Mouse (Mus musculus) heart, adult 9 months (tissue): Measurements from ENCODE around the gene Zkscan7.
"Not testable (repeated sequence)": the region's sequence is repeated elsewhere in the genome, so short reads cannot be mapped to it uniquely, and the experiment has no call there.

ENCODE experiments used
- DNase-seq, 2 experiments: peaks; one replicate each; pipeline ENCODE4 v3.0.0; 2022; ENCODE audit warnings: low spot score in 2 of 2

Gene Zkscan7

GRCm38 (mm10) chr9:122885385-122885784 is at the start of gene Zkscan7:
Gene Zkscan7, plus strand, starts transcription at chr9:122885685.
- DNase-seq: no peak

GRCm38 (mm10) chr9:122836126-122836525 is 49.4 kb upstream of the Zkscan7 start:
- DNase-seq: peak; percentile 41 to 52

GRCm38 (mm10) chr9:122836790-122837189 is 48.7 kb upstream of the Zkscan7 start:
- peak in 1 of 2 experiments; percentile 35 for DNase-seq

- no peak for DNase-seq
Measured at GRCm38 (mm10) chr9:122837216-122837615, 48.3 kb upstream of the Zkscan7 start.

- no peak for DNase-seq
Measured at GRCm38 (mm10) chr9:122837680-122838079, 47.8 kb upstream of the Zkscan7 start.

- no peak for DNase-seq
Measured at GRCm38 (mm10) chr9:122843760-122844159, 41.7 kb upstream of the Zkscan7 start, which contains the start of gene Gm35549. Gene Gm35549, minus strand, starts transcription at chr9:122844035.

- DNase-seq: peak in 1 of 2 experiments; percentile 23
Measured at GRCm38 (mm10) chr9:122845621-122846020, 39.9 kb upstream of the Zkscan7 start.

GRCm38 (mm10) chr9:122846156-122846555 is 39.3 kb upstream of the Zkscan7 start:
- DNase-seq: peak; percentile 76 to 84

- peak; percentile 43 to 53 for DNase-seq
Measured at GRCm38 (mm10) chr9:122847811-122848311, 37.6 kb upstream of the Zkscan7 start.

- no peak for DNase-seq
Measured at GRCm38 (mm10) chr9:122854526-122854925, 31.0 kb upstream of the Zkscan7 start.

GRCm38 (mm10) chr9:122855141-122855540 is 30.3 kb upstream of the Zkscan7 start:
- not testable (repeated sequence) for DNase-seq

GRCm38 (mm10) chr9:122855617-122856016 is 29.9 kb upstream of the Zkscan7 start:
- no peak for DNase-seq

GRCm38 (mm10) chr9:122856716-122857115 is 28.8 kb upstream of the Zkscan7 start:
- DNase-seq: no peak

GRCm38 (mm10) chr9:122860752-122861151 is 24.7 kb upstream of the Zkscan7 start:
- DNase-seq: no peak

- DNase-seq: no peak
Measured at GRCm38 (mm10) chr9:122863731-122864130, 21.8 kb upstream of the Zkscan7 start.

- no peak for DNase-seq
Measured at GRCm38 (mm10) chr9:122864848-122865247, 20.6 kb upstream of the Zkscan7 start.

- DNase-seq: peak; percentile 79 to 84
Measured at GRCm38 (mm10) chr9:122865697-122866166, 19.8 kb upstream of the Zkscan7 start, which contains the start of gene Zfp445. Gene Zfp445, minus strand, starts transcription at chr9:122866006.

- DNase-seq: no peak
Measured at GRCm38 (mm10) chr9:122866192-122866591, 19.3 kb upstream of the Zkscan7 start.

- no peak for DNase-seq
Measured at GRCm38 (mm10) chr9:122872595-122872994, 12.9 kb upstream of the Zkscan7 start.

GRCm38 (mm10) chr9:122874653-122875052 is 10.8 kb upstream of the Zkscan7 start:
- no peak for DNase-seq

- no peak for DNase-seq
Measured at GRCm38 (mm10) chr9:122875145-122875544, 10.3 kb upstream of the Zkscan7 start.

GRCm38 (mm10) chr9:122886372-122887179 is 1.1 kb downstream of the Zkscan7 start:
- DNase-seq: peak; percentile 51 to 52

GRCm38 (mm10) chr9:122901047-122901446 is 15.6 kb downstream of the Zkscan7 start:
- DNase-seq: no peak
